Mouse (Mus musculus) lung, adult 2 months (tissue): Measurements from ENCODE around the gene Tshr. TPM values are rescaled to one million over a fixed set of nuclear protein-coding genes. Genes with fewer than 3 reads are reported as not detected.

Experiments used
- DNase-seq: peaks from one replicate; pipeline ENCODE4 v3.0.0; 2022
- H3K4me1 ChIP-seq: fragments of 200-500 bp; 2 replicates; pipeline ENCODE4 v1.6.1; 2011; ENCODE audit warnings: low read length; ENCODE audit not compliant: control insufficient read depth, insufficient read depth
- H3K4me3 ChIP-seq: fragments of 200-500 bp; replicated peaks from 2 replicates; pipeline ENCODE3; 2011; ENCODE audit warnings: low read depth, mild to moderate bottlenecking, control low read depth, low read length; ENCODE audit errors: extremely low read depth
- CTCF ChIP-seq: fragments of 200-500 bp; IDR thresholded peaks from 2 replicates; pipeline ENCODE4 v1.5.1; 2011; ENCODE audit warnings: mild to moderate bottlenecking, low read length, control low read depth; ENCODE audit not compliant: insufficient read depth
- POLR2A ChIP-seq: fragments of 200-500 bp; IDR thresholded peaks from 2 replicates; pipeline ENCODE4 v1.6.1; 2011; ENCODE audit warnings: low read depth, mild to moderate bottlenecking, control low read depth, low read length, borderline replicate concordance; ENCODE audit errors: extremely low read depth
- WGBS: fragments of 180-500 bp; shearing (Covaris S2); methylation state at CpG from one replicate; pipeline ENCODE4 v1.1.7; 2018; 5-methylcytosine and 5-hydroxymethylcytosine counted together
- polyA plus RNA-seq: library from polyadenylated mRNA; depleted of rRNA; stranded (reverse); fragments of >200 nt; gene quantifications from 2 replicates; pipeline ENCODE4 v1.2.3, GENCODE M21; 2012

Gene Tshr
- polyA plus RNA-seq, 1 experiment = 0.90 TPM

- 56% methylated on average over 6 of the region's 6 CpGs for WGBS
- TF ChIP-seq POLR2A (no peak), CTCF (no peak)
- Histone ChIP-seq H3K4me1 (no peaks in the 10 kb centered on the region), H3K4me3 (no peak overlapping the region)
- DNase-seq = no peak
These were observed 30.7 kb downstream of the Tshr start for GRCm38 (mm10) chr12:91415112-91415511.

- no peak for TF ChIP-seq CTCF
- TF ChIP-seq POLR2A = no peak
- 92% methylated on average over 7 of the region's 7 CpGs for WGBS
- H3K4me1 ChIP-seq = no peaks in the 10 kb centered on the region
- no peak for DNase-seq
- H3K4me3 ChIP-seq = no peak overlapping the region
These were observed 32.5 kb downstream of the Tshr start for GRCm38 (mm10) chr12:91416828-91417227.

DNA sequence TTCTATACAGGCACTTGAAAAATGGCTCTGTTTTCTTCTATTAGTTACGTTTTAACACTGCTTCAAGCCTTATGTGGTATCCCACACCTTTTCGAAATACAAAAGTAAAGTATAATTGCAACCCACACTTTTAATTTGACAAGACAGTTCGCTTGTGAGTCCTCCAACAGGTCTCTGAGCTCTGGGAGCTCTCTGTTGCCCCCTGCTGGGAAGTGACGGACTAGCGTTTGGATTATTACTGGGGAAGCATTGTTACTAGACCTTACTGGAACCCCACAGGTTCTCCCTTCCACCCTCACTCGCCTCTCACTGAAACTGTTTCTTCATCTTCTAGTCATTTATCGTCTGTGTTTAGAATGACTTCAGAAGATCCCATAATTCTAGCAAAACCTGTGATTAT lies 34.4 kb downstream of the Tshr start:
- no peaks in the 10 kb centered on the region for H3K4me1 ChIP-seq
- no peak overlapping the region for H3K4me3 ChIP-seq
- WGBS = 44% methylated on average over 7 of the region's 7 CpGs
- DNase-seq = peak; percentile 48
- TF ChIP-seq CTCF (peak; percentile 66), POLR2A (no peak)

DNA sequence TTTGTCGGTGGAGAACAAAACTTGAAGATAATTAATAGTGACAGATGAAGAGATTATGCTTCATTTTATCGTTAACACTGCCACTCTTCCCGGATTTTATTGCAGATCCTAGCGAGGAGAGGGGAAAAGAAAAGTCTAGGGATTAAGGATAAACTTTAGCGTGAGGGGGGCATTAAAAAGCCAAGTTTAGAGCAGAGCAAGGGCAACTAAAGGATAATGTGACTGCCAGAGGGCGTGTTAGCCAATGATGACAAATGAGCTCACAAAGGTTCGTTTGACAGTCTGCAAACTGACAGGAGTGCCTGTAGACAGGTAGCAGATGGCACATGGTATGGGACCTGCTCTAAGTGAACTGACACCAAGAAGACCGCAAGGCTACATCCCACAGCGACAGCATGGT lies 36.9 kb downstream of the Tshr start:
- TF ChIP-seq CTCF (no peak), POLR2A (no peak)
- DNase-seq = no peak
- Histone ChIP-seq H3K4me1 (no peaks in the 10 kb centered on the region), H3K4me3 (no peak overlapping the region)
- WGBS = 33% methylated on average over 9 of the region's 9 CpGs

- 67% methylated on average over 11 of the region's 11 CpGs for WGBS
- no peak overlapping the region for H3K4me3 ChIP-seq
- TF ChIP-seq POLR2A (no peak), CTCF (peak; percentile 51)
- no peaks in the 10 kb centered on the region for H3K4me1 ChIP-seq
- no peak for DNase-seq
These were observed 38.9 kb downstream of the Tshr start for GRCm38 (mm10) chr12:91423125-91423820.

- H3K4me3 ChIP-seq = no peak overlapping the region
- no peaks in the 10 kb centered on the region for H3K4me1 ChIP-seq
- 38% methylated on average over 4 of the region's 4 CpGs for WGBS
- DNase-seq = no peak
- TF ChIP-seq POLR2A (no peak), CTCF (no peak)
These were observed 42.1 kb downstream of the Tshr start for GRCm38 (mm10) chr12:91426499-91426898.

DNA sequence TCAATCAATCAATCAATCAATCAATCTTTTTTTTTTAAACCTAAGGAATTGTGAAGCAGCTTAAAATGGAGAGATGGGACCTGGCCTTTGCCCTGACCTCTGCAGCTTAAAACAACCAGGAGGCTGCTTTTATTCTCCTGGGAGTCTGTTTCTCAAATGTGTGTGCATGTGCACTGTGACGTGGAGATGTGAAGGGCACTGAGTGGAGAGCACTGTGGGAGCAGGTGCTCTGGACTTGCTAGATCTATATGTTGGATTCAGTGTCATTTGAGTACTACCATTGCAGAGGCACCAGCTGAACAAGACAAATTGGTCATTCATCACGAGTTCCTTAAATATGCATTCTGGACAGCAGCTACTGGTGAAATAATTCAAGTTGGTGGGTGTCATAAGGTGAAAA lies 42.8 kb downstream of the Tshr start:
- Histone ChIP-seq H3K4me1 (no peaks in the 10 kb centered on the region), H3K4me3 (no peak overlapping the region)
- DNase-seq = no peak
- TF ChIP-seq CTCF = no peak
- no peak for TF ChIP-seq POLR2A
- 52% methylated on average over 2 of the region's 2 CpGs for WGBS

- Histone ChIP-seq H3K4me1 (no peaks in the 10 kb centered on the region), H3K4me3 (no peak overlapping the region)
- no peak for TF ChIP-seq CTCF
- no peak for TF ChIP-seq POLR2A
- 87% methylated on average over 13 of the region's 13 CpGs for WGBS
- DNase-seq = no peak
These were observed 97.9 kb downstream of the Tshr start for GRCm38 (mm10) chr12:91482195-91482733.

GRCm38 (mm10) chr12:91486342-91486741 lies 102.0 kb downstream of the Tshr start:
- TF ChIP-seq CTCF (no peak), POLR2A (no peak)
- no peak overlapping the region for H3K4me3 ChIP-seq
- no peaks in the 10 kb centered on the region for H3K4me1 ChIP-seq
- WGBS = 87% methylated on average over 4 of the region's 4 CpGs
- no peak for DNase-seq

GRCm38 (mm10) chr12:91488406-91488805 lies 104.0 kb downstream of the Tshr start:
- Histone ChIP-seq H3K4me3 (no peak overlapping the region), H3K4me1 (no peaks in the 10 kb centered on the region)
- no peak for DNase-seq
- WGBS = 33% methylated on average over 3 of the region's 3 CpGs
- TF ChIP-seq POLR2A = no peak
- no peak for TF ChIP-seq CTCF
